Comparison of ENCODE assay signal across 9 mouse cellular contexts in the genomic region with DNA sequence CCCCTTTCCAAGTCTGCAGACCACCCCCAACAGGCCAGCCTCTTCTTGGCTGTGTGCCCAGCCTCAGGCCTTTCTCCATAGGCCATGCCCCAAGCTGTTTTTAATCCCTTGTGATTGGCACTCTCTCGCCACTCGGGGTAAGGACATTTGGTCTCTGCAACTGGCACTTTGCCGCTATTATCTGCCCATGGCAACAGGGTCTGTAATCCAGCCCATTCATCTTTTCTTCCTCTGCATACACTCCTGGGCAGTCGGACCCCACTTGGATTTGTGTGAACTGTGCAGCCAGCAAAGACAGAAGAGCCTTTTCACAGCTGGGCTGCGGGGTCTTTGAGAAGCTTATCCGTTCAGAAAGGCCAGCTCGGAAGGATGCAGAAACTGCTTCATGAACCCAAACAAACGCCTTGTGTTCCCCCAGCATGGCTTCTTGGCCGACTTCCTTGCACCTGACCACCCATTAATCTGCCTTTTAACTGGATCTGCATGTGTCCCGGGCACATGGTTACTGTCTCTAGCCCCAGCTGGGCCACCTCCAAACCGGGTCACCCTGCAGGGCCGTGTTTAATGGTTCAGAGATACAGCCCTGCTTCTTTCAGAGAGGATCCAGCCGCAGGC.
DNase-seq lines count a peak whose midpoint lies in the region; ATAC-seq and TF ChIP-seq lines count a peak whose summit lies in the region.
"Had no signal": no experiment of that assay in that cellular context is flagged by ENCODE, and none has a peak within 500 bp of the region (broad histone marks: within the 10 kb centered on the region; RNA-seq: fewer than 3 reads in every experiment).

No protein-coding gene starts in this region.

- H3K4me1 ChIP-seq in lung, embryonic 16.5 days (replicated peaks; ENCODE audit: control insufficient read depth, insufficient read depth, low read length), result peaks cover 26% of the 10 kb centered on the region
- H3K4me1 ChIP-seq in hindbrain, embryonic 13.5 days (replicated peaks), result peaks cover 62% of the 10 kb centered on the region
- peaks cover 56% of the 10 kb centered on the region for H3K4me1 ChIP-seq in midbrain, embryonic 10.5 days
- H3K4me1 ChIP-seq in stomach, postnatal 0 days (replicated peaks; ENCODE audit: control insufficient read depth, insufficient read depth), result no peaks in the 10 kb centered on the region
- H3K4me1 ChIP-seq in liver, postnatal 0 days (ENCODE audit: insufficient read depth), result no peaks in the 10 kb centered on the region

- ATAC-seq in lung, embryonic 16.5 days (ENCODE audit: low read depth), result peak; percentile 31; the same call in 1 of the 2 replicates
- peak; percentile 78 for ATAC-seq in hindbrain, embryonic 13.5 days (ENCODE audit: low FRiP score)
- ATAC-seq in stomach, postnatal 0 days (ENCODE audit: low FRiP score, low TSS enrichment), result no peak
- ATAC-seq in liver, postnatal 0 days, result no peak

- H3K27me3 ChIP-seq in lung, embryonic 16.5 days (ENCODE audit: control insufficient read depth, insufficient read depth, low read depth, low read length), result no peaks in the 10 kb centered on the region
- peaks cover 16% of the 10 kb centered on the region; the same call in 1 of the 2 replicates for H3K27me3 ChIP-seq in hindbrain, embryonic 13.5 days
- H3K27me3 ChIP-seq in midbrain, embryonic 10.5 days (ENCODE audit: low read depth, poor library complexity, severe bottlenecking), result peaks cover 65% of the 10 kb centered on the region
- no peaks in the 10 kb centered on the region for H3K27me3 ChIP-seq in stomach, postnatal 0 days (ENCODE audit: control insufficient read depth, insufficient read depth, low read length)
- no peaks in the 10 kb centered on the region for H3K27me3 ChIP-seq in liver, postnatal 0 days (ENCODE audit: insufficient read depth, low read length)

- no peak for TF ChIP-seq CTCF in stomach, postnatal 0 days (IDR thresholded peaks at IDR 0.05; ENCODE audit: low read depth)
- TF ChIP-seq CTCF in liver, postnatal 0 days (IDR thresholded peaks at IDR 0.05; ENCODE audit: low read depth), result no peak

- no peak overlapping the region for H3K4me3 ChIP-seq in lung, embryonic 16.5 days (ENCODE audit: low read length)
- no peak overlapping the region for H3K4me3 ChIP-seq in hindbrain, embryonic 13.5 days
- 0 out of 2 replicates have a peak overlapping the region, but pooled peaks have one; percentile 19 for H3K4me3 ChIP-seq in midbrain, embryonic 10.5 days
- H3K4me3 ChIP-seq in stomach, postnatal 0 days (ENCODE audit: low read depth, low read length), result no peak overlapping the region
- H3K4me3 ChIP-seq in liver, postnatal 0 days (ENCODE audit: low read depth, low read length), result no peak overlapping the region
- H3K4me3 ChIP-seq: megakaryocyte, embryonic 14.5 days had no signal

- TF ChIP-seq EP300 in stomach, postnatal 0 days (optimal IDR thresholded peaks at IDR 0.05), result no peak
- TF ChIP-seq EP300 in liver, postnatal 0 days (IDR thresholded peaks at IDR 0.05; ENCODE audit: low read depth), result no peak

- no peaks in the 10 kb centered on the region for H3K36me3 ChIP-seq in lung, embryonic 16.5 days (ENCODE audit: control insufficient read depth, insufficient read depth, low read length)
- no peaks in the 10 kb centered on the region for H3K36me3 ChIP-seq in hindbrain, embryonic 13.5 days
- no peaks in the 10 kb centered on the region for H3K36me3 ChIP-seq in midbrain, embryonic 10.5 days
- no peaks in the 10 kb centered on the region for H3K36me3 ChIP-seq in stomach, postnatal 0 days (ENCODE audit: control insufficient read depth, insufficient read depth, low read length)
- no peaks in the 10 kb centered on the region for H3K36me3 ChIP-seq in liver, postnatal 0 days (replicated peaks; ENCODE audit: insufficient read depth, low read length)

- WGBS in lung, embryonic 16.5 days, result 22% methylated on average over 13 of the region's 13 CpGs
- WGBS in hindbrain, embryonic 13.5 days, result 9% methylated on average over 13 of the region's 13 CpGs
- WGBS in midbrain, embryonic 10.5 days, result 10% methylated on average over 13 of the region's 13 CpGs
- 36% methylated on average over 13 of the region's 13 CpGs for WGBS in stomach, postnatal 0 days
- WGBS in liver, postnatal 0 days (ENCODE audit: insufficient replicate concordance), result 67% methylated on average over 13 of the region's 13 CpGs

- DNase-seq in lung, postnatal 25 days (ENCODE audit: low spot score), result no peak
- peak; percentile 62 for DNase-seq in embryo, embryonic 11 days
- peak; percentile 80 for DNase-seq in midbrain, embryonic 10.5 days (ENCODE audit: low spot score)
- peak; percentile 22 for DNase-seq in stomach, postnatal 0 days (ENCODE audit: low spot score)
- no peak for DNase-seq in ovary, adult 18-20 months (ENCODE audit: low spot score)
- DNase-seq in liver, postnatal 0 days, result no peak

- no peaks in the 10 kb centered on the region for H3K9me3 ChIP-seq in lung, embryonic 16.5 days (ENCODE audit: control insufficient read depth, low read length)
- no peaks in the 10 kb centered on the region for H3K9me3 ChIP-seq in hindbrain, embryonic 13.5 days
- no peaks in the 10 kb centered on the region for H3K9me3 ChIP-seq in midbrain, embryonic 10.5 days (replicated peaks)
- H3K9me3 ChIP-seq in stomach, postnatal 0 days (ENCODE audit: control insufficient read depth, low read length), result no peaks in the 10 kb centered on the region
- H3K9me3 ChIP-seq in liver, postnatal 0 days (ENCODE audit: low read length), result no peaks in the 10 kb centered on the region
- H3K9me3 ChIP-seq: megakaryocyte, embryonic 14.5 days had no signal

- no peak overlapping the region for H3K4me2 ChIP-seq in lung, embryonic 16.5 days (ENCODE audit: low read depth, low read length)
- H3K4me2 ChIP-seq in hindbrain, embryonic 13.5 days, result no peak overlapping the region
- H3K4me2 ChIP-seq in stomach, postnatal 0 days (replicated peaks; ENCODE audit: low read depth), result no peak overlapping the region
- H3K4me2 ChIP-seq in liver, postnatal 0 days (ENCODE audit: low read depth, low read length), result no peak overlapping the region

- peak overlapping the region; percentile 32 for H3K27ac ChIP-seq in lung, embryonic 16.5 days (ENCODE audit: low read length)
- H3K27ac ChIP-seq in hindbrain, embryonic 13.5 days, result peak overlapping the region; percentile 74
- peak overlapping the region; percentile 81 for H3K27ac ChIP-seq in midbrain, embryonic 10.5 days (replicated peaks)
- no peak overlapping the region for H3K27ac ChIP-seq in stomach, postnatal 0 days (replicated peaks)
- no peak overlapping the region for H3K27ac ChIP-seq in liver, postnatal 0 days (ENCODE audit: low read depth)

- no peak overlapping the region for H3K9ac ChIP-seq in lung, embryonic 16.5 days (ENCODE audit: low read length)
- H3K9ac ChIP-seq in hindbrain, embryonic 13.5 days, result no peak overlapping the region
- no peak overlapping the region for H3K9ac ChIP-seq in stomach, postnatal 0 days (ENCODE audit: low read length)
- H3K9ac ChIP-seq in liver, postnatal 0 days (replicated peaks), result no peak overlapping the region

Comparison
In these comparisons a context has a peak if more than half of its experiments do, and no peak if none do; other contexts are left out.
1. ATAC-seq: peak in lung, embryonic 16.5 days (single experiment) and hindbrain, embryonic 13.5 days (single experiment); none in stomach, postnatal 0 days (single experiment) and liver, postnatal 0 days (single experiment).
2. H3K27ac ChIP-seq: peak in lung, embryonic 16.5 days (single experiment), hindbrain, embryonic 13.5 days (single experiment) and midbrain, embryonic 10.5 days (single experiment); none in stomach, postnatal 0 days (single experiment) and liver, postnatal 0 days (single experiment).
3. DNase-seq: peak in embryo, embryonic 11 days (single experiment), midbrain, embryonic 10.5 days (single experiment) and stomach, postnatal 0 days (single experiment); none in lung, postnatal 25 days (single experiment), ovary, adult 18-20 months (single experiment) and liver, postnatal 0 days (single experiment).